Mouse (Mus musculus): ENCODE data around the gene Arrdc2. TPM values are rescaled to one million over a fixed set of nuclear protein-coding genes. Genes with fewer than 3 reads are reported as not detected.
"Not testable (repeated sequence)": the region's sequence is repeated elsewhere in the genome, so short reads cannot be mapped to it uniquely, and the experiment has no call there.

The Arrdc2 gene
- total RNA-seq, 2 experiments from 2014 or later: 3.9 to 7.0 TPM

- DNase-seq (ENCODE audit: low spot score in 2 of 2): no peak
Measured at GRCm38 (mm10) chr8:70842484-70842883, 3.0 kb upstream of the Arrdc2 start.

GRCm38 (mm10) chr8:70841147-70842072 lies 1.9 kb upstream of the Arrdc2 start:
- peak; percentile 82 to 89 for DNase-seq (ENCODE audit: low spot score in 2 of 2)

DNA sequence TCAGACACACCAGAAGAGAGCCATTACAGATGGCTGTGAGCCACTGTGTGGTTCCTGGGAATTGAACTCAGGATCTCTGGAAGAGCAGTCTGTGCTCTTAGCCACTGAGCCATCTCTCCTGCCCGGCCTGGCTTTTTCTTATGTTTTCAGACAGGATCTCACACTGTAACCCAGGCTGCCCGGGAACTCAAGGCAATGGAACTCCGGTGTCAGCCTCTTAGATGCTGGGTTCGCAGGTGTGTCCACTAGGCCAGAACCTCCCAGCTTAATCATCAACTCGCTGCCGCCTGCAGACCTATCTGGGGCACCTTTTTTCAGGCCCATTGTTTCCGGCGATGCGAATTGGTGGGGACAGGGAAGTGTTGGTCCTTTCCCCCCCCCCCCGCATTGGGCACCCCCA lies 1.1 kb upstream of the Arrdc2 start:
- DNase-seq (ENCODE audit: low spot score in 2 of 2): no peak

DNA sequence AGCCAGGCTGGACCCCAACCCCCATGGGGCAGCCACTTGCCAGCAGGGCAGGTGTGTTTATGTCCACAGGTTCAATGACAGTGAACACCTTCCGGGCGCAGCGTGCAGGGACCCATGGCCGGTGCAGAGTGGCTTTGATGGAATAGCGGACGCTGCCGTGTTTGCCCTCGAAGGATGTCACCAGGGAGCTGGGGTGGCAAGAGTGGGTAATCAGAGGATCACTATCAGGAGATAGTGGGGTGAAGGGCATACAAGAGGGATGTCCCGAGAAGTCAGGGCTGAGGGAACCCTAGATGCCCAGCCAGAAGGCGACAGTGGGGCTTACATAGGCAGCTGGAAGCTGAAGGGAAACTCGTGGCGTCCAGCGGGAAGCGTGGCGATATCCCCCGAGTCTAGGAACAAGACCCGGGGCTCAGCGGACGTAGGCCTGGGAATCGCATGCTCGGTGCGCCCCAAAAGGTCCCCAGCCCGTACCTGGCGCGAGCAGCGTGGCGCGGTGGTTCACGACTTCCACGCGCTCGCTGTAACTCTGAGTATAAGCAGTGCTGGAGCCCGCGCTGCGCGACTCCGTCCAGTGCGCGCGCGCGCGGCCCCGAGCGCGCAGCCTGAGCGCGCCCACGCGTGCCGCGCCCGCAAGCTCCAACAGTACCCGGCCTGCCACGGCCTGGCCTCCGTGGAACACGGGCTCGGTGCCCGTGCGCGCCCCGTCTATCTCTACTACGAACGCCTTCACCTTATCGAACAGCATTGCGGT lies 689 bp downstream of the Arrdc2 start:
- no peak for DNase-seq (ENCODE audit: low spot score in 2 of 2)

DNA sequence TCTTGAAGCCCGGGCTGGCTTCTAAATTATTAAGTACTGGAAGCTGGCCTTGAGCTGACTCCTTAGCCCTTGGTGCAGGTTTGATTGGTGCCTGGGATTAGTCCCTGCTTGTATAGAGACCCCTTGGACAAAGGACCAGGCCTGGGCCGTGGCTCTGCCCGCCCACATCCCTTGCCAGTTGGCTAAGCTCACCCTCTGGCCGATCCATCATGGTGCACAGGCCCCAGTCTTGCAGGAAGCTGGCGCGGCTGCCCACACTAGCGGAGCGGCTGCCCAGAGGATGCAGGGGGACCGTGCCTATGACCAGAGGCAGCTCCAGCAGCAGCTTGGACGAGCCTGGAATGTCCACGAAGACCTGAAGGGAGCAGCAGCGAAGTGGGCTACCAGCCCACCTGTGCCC lies 2.9 kb downstream of the Arrdc2 start:
- DNase-seq (ENCODE audit: low spot score in 2 of 2): no peak

GRCm38 (mm10) chr8:70834071-70834470 lies 5.4 kb downstream of the Arrdc2 start:
- DNase-seq (ENCODE audit: low spot score in 2 of 2): no peak

- peak in 1 of 2 experiments; percentile 73 for DNase-seq (ENCODE audit: low spot score in 2 of 2)
Measured at GRCm38 (mm10) chr8:70833520-70833919, 6.0 kb downstream of the Arrdc2 start.

- DNase-seq (ENCODE audit: low spot score in 2 of 2): no peak
Measured at GRCm38 (mm10) chr8:70833018-70833482, 6.5 kb downstream of the Arrdc2 start.

GRCm38 (mm10) chr8:70832371-70832770 lies 7.1 kb downstream of the Arrdc2 start:
- no peak for DNase-seq (ENCODE audit: low spot score in 2 of 2)

DNA sequence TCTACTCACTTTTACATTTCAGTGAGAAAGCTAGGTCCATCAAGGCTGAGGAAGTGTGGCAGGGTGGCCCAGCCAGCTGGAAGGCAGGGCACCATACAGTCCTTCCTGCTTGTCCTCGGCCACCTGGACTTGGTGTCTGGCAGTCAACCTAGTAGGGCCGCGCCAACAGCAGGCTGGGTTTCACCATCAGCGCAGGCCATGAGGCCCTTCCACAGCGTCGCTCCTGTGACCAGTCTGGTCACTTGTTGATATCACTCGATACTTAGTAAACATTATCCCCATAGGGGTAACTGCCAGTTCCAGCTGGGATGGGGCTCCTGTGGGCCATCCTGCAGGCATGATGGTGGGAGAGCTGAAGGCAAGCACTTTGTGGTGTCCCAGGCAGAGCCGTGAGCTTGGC lies 8.0 kb downstream of the Arrdc2 start:
- no peak for DNase-seq (ENCODE audit: low spot score in 2 of 2)

DNA sequence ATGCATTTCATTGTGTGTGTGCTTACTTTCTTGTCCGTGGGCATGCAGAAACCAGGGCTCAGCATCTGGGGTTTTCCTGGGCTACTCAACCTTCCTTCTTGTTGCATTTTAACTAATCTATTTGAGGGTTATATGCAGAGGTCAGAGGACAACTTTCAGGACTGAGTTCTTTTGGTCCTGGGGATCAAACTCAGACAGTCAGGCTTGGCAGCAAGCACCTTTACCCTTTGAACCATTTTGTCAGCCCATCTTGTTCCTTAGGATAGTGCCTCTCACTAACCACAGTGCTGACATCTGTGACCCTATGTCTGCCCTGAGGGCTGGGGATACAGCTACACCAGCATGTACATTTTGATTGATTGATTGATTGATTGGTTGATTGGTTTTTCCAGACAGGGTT lies 11.7 kb downstream of the Arrdc2 start:
- no peak for DNase-seq (ENCODE audit: low spot score in 2 of 2)

DNA sequence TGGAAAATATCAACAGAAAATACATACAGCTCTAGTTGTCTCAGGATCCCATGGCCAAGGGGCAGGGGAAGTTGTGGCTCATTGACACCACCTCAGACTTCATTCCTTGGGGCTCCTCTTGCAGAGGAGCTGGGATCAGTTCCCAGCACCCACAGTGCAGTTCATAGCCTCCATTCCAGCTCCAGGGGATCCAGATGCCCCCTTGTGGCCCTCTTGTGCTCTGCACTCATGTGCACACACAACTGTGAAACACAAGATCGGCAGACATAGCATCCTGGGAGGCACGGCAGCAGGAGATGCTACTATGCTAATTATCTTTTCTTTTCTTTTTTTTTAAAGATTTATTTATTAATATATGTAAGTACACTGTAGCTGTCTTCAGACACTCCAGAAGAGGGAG lies 12.5 kb downstream of the Arrdc2 start:
- DNase-seq (ENCODE audit: low spot score in 2 of 2): no peak

DNA sequence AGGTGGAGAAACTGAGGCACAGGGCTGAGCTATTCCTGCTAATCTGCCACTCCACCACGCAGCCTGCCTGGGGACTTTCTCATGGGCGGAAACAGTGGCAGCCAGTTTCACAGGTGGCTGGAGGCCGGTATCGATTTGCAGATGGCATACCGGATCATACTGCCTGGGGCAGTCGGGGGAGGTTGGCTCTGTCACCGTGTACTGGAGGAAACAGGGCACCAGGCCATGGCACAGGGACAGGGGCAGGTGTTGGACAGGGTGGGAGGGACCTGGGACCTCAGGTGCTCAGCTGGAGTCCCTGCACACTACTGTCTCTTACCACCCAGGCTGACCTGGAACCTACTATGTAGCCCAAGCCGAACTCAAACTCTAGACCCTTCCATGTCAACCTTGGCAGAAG lies 13.7 kb downstream of the Arrdc2 start:
- DNase-seq (ENCODE audit: low spot score in 2 of 2): no peak

DNA sequence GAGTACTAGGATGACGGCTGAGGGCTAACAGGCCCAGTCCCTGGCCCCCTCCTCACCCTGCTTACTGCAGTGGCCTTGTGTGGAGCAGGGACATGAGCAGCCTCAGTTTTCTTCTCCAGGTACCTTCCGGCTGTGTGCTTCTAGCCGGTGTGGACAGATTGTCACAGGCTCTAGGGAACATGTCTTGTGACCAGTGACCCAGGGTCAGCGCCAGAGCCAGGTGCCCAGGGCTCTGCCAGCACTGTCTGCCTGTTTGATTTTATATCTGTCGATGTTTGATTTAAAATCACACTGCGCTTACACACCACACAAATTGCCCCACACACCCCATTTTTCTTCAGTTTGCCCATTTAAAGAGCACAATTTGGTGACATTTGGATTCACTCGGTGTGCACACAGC lies 15.7 kb downstream of the Arrdc2 start:
- no peak for DNase-seq (ENCODE audit: low spot score in 2 of 2)

GRCm38 (mm10) chr8:70822594-70822993 lies 16.9 kb downstream of the Arrdc2 start:
- DNase-seq (ENCODE audit: low spot score in 2 of 2): not testable (repeated sequence)

DNA sequence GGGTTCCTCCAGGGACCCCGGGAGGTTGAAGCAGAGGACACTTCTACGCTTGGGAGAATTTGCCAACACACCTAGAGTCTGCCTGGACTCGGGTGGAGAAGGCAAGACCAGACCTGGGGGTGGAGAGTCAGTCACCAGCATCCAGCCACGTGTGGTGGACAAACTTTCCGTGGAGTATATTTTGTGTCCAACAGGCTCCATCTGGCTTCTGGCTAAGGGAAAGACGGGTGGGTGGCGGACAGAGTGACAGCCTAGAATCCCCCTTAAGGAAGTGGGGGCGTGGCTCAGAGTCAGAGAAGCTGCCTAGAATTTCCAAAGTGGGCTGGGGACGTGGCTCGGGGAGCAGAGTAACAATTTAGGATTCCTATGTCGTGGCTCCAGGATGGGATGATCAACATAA lies 17.5 kb downstream of the Arrdc2 start:
- no peak for DNase-seq (ENCODE audit: low spot score in 2 of 2)

DNA sequence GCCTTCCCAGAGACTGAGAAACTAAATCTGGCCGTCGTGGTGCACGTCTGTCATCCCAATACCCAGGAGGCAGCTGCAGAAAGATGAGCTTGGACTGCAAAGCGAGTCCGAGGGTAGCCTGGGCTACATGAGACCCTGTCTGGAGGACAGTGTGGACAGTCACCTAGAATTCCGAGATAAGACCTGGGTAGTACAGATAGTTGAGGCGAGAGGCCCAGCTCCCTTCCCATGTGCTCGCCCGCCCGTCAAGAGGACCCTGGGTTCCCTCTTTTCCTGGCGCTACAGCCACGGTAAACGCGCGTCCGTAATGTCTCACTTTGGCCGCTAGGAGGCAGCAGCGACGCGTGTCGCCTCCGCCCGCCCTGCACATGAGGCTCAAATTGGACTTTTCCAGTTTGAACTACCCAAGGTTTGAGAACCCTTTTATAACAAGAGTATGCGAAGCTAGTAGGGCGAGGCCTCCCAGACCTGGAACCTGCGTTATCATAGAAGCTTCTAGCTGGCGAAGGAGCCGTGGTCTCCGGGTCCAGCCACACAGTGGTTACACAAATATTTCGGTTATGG lies 18.0 kb downstream of the Arrdc2 start:
- peak in 1 of 2 experiments; percentile 70 for DNase-seq (ENCODE audit: low spot score in 2 of 2)

- DNase-seq (ENCODE audit: low spot score in 2 of 2): peak in 1 of 2 experiments; percentile 51
Measured at GRCm38 (mm10) chr8:70820101-70820935, 19.2 kb downstream of the Arrdc2 start.

DNA sequence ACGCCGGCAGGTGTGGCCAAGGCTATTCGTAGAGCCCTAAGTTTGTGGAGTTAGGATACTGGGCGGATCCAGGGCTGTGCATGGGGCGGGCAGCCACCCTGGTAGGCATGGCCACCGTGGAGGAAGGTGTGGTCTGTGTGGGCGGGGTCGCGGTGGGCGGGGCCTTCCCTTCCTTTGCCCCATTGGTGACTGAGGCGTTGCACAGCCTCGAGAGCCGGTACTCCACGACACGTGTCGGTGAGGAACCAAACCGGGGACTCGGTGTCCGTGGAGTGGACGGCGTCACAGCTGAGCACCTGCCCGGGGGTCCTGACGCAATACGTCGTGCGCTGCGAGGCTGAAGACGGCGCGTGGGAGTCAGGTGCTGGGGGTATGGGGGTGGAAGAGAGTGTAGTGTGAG lies 22.8 kb downstream of the Arrdc2 start:
- no peak for DNase-seq (ENCODE audit: low spot score in 2 of 2)

DNA sequence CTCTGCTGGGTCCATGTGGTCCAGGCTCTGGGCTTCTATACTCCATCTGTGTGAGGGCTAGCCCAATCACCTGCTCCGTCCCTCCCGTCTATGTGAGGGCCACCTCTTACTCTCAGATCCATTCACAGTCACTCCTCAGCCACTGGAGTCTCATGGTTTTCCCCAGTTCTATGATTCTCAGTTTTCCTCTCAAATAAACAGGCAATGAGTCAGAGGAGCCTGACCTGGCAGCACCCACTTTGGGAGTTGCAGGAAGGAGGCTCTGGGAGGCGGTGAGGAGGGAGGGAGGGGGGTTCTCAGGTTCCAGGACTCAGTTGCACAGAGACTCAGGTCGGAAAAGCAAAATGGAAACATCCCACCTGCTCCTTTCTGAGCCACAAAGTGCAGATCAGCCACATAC lies 26.6 kb downstream of the Arrdc2 start:
- no peak for DNase-seq (ENCODE audit: low spot score in 2 of 2)

DNA sequence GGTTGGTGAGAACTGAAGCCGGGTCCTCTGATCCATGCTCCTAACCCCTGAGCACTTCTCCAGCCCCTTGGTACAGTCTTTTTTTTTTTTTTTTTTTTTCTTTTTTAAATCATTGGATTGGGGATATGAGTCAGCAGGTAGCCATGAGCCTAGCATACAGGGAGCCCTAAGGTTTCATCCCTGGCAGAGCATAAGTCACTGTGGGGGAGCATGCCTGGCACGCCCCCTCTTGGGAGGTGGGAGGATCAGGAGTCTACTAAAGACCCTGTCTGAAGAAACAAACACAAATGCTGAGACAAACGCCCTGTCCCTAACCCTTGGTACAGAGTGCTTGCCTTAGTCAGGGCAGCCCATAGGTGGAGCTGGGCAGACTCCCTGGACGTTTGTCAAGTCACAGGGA lies 27.5 kb downstream of the Arrdc2 start:
- no peak for DNase-seq (ENCODE audit: low spot score in 2 of 2)

All from gastrocnemius, postnatal 4 days (tissue).